Mouse (Mus musculus) hindbrain, embryonic 16.5 days (tissue): Measurements from ENCODE around the gene Arhgef2. TPM values are rescaled to one million over a fixed set of nuclear protein-coding genes. Genes with fewer than 3 reads are reported as not detected.
"Not testable (repeated sequence)": the region's sequence is repeated elsewhere in the genome, so short reads cannot be mapped to it uniquely, and the experiment has no call there.

Source experiments
- ATAC-seq: fragments of 200-750 bp; cut with Nextera tagmentation; 2 replicates; pipeline ENCODE4 v1.8.0; 2017; ENCODE audit warnings: moderate TSS enrichment, moderate library complexity
- H3K27ac ChIP-seq: fragments of 300-500 bp; sonication (generic); 2 replicates; pipeline ENCODE4 v1.5.1; 2014; ENCODE audit warnings: low read depth, mild to moderate bottlenecking, control low read depth, low read length, moderate library complexity
- H3K27me3 ChIP-seq: fragments of 300-500 bp; sonication (generic); replicated peaks from 2 replicates; pipeline ENCODE4 v1.6.1; 2014; ENCODE audit warnings: low read length; ENCODE audit not compliant: control insufficient read depth, insufficient read depth
- H3K36me3 ChIP-seq: fragments of 300-500 bp; sonication (generic); 2 replicates; pipeline ENCODE4 v1.6.1; 2014; ENCODE audit warnings: mild to moderate bottlenecking, low read length, moderate library complexity, mixed read lengths; ENCODE audit not compliant: control insufficient read depth, insufficient read depth
- H3K4me1 ChIP-seq: fragments of 300-500 bp; sonication (generic); 2 replicates; pipeline ENCODE4 v1.6.1; 2014; ENCODE audit warnings: low read depth, low read length; ENCODE audit not compliant: control insufficient read depth, insufficient read depth
- H3K4me2 ChIP-seq: fragments of 300-500 bp; sonication (generic); 2 replicates; pipeline ENCODE4 v1.6.1; 2014; ENCODE audit warnings: mild to moderate bottlenecking, low read length, control low read depth, moderate library complexity
- H3K4me3 ChIP-seq: fragments of 300-500 bp; sonication (generic); 2 replicates; pipeline ENCODE4 v1.5.1; 2014; ENCODE audit warnings: mild to moderate bottlenecking, low read length, control low read depth, moderate library complexity
- H3K9ac ChIP-seq: fragments of 300-500 bp; sonication (generic); 2 replicates; pipeline ENCODE4 v1.6.1; 2014; ENCODE audit warnings: low read depth, mild to moderate bottlenecking, control low read depth, low read length, moderate library complexity
- H3K9me3 ChIP-seq: fragments of 300-500 bp; sonication (generic); 2 replicates; pipeline ENCODE4 v1.6.1; 2014; ENCODE audit warnings: mild to moderate bottlenecking, low read length, moderate library complexity; ENCODE audit not compliant: control insufficient read depth
- WGBS: fragments of 180-500 bp; shearing (Covaris S2); extraction: QIAGEN DNeasy Blood & Tissue Kit; methylation state at CpG from one replicate; pipeline ENCODE4 v1.1.7; 2014; 5-methylcytosine and 5-hydroxymethylcytosine counted together
- polyA plus RNA-seq: library from polyadenylated mRNA; unstranded; fragments of >200 nt; fragmentation: Nextera tagmentation; extraction: Ambion mirVana; gene quantifications from 2 replicates; pipeline ENCODE4 v1.2.1, GENCODE M21; 2015

Arhgef2 gene
- polyA plus RNA-seq, 1 experiment from 2014 or later, result 79.0 TPM

GRCm38 (mm10) chr3:88596547-88596946 is 9.2 kb upstream of the Arhgef2 start:
- not testable (repeated sequence) for ATAC-seq, H3K36me3 ChIP-seq, H3K9me3 ChIP-seq, H3K4me2 ChIP-seq, H3K4me1 ChIP-seq, H3K27me3 ChIP-seq, H3K27ac ChIP-seq, H3K4me3 ChIP-seq, H3K9ac ChIP-seq
- WGBS, result 87% methylated on average over 4 of the region's 4 CpGs

- peaks cover 2% of the 10 kb centered on the region; the same call in 1 of the 2 replicates for H3K4me1 ChIP-seq
- H3K27me3 ChIP-seq, result no peaks in the 10 kb centered on the region
- no peak overlapping the region for H3K4me3 ChIP-seq
- ATAC-seq, result no peak
- WGBS, result 62% methylated on average over 4 of the region's 4 CpGs
- H3K27ac ChIP-seq, result no peak overlapping the region
- H3K36me3 ChIP-seq, result no peaks in the 10 kb centered on the region
- H3K4me2 ChIP-seq, result no peak overlapping the region
- H3K9ac ChIP-seq, result no peak overlapping the region
- H3K9me3 ChIP-seq, result no peaks in the 10 kb centered on the region
Measured at GRCm38 (mm10) chr3:88602466-88602865, 3.3 kb upstream of the Arhgef2 start.

GRCm38 (mm10) chr3:88603714-88604161 is 2.0 kb upstream of the Arhgef2 start:
- 31% methylated on average over 6 of the region's 6 CpGs for WGBS
- no peaks in the 10 kb centered on the region for H3K27me3 ChIP-seq
- ATAC-seq, result no peak

GRCm38 (mm10) chr3:88604863-88605262 is 903 bp upstream of the Arhgef2 start:
- no peak overlapping the region for H3K4me3 ChIP-seq
- no peaks in the 10 kb centered on the region for H3K27me3 ChIP-seq
- peaks cover 2% of the 10 kb centered on the region; the same call in 1 of the 2 replicates for H3K4me1 ChIP-seq
- H3K9me3 ChIP-seq, result no peaks in the 10 kb centered on the region
- no peak overlapping the region for H3K27ac ChIP-seq
- H3K4me2 ChIP-seq, result no peak overlapping the region
- whole genome bisulfite sequencing, result 97% methylated on average over 7 of the region's 7 CpGs
- no peaks in the 10 kb centered on the region for H3K36me3 ChIP-seq
- H3K9ac ChIP-seq, result no peak overlapping the region
- no peak for ATAC-seq

More at GRCm38 (mm10) chr3:88603714-88604161, 2.0 kb upstream of the Arhgef2 start:
- no peak overlapping the region for H3K27ac ChIP-seq
- no peaks in the 10 kb centered on the region for H3K36me3 ChIP-seq
- no peaks in the 10 kb centered on the region for H3K9me3 ChIP-seq
- H3K4me3 ChIP-seq, result no peak overlapping the region
- H3K4me1 ChIP-seq, result peaks cover 2% of the 10 kb centered on the region; the same call in 1 of the 2 replicates
- no peak overlapping the region for H3K9ac ChIP-seq
- H3K4me2 ChIP-seq, result no peak overlapping the region

GRCm38 (mm10) chr3:88607065-88607757 is 1.4 kb downstream of the Arhgef2 start:
- no peaks in the 10 kb centered on the region for H3K9me3 ChIP-seq
- peak; percentile 88 for ATAC-seq
- peak overlapping the region; percentile 62 for H3K9ac ChIP-seq
- under 1% methylated on average over 20 of the region's 20 CpGs for WGBS
- no peaks in the 10 kb centered on the region for H3K36me3 ChIP-seq
- H3K4me1 ChIP-seq, result peaks cover 2% of the 10 kb centered on the region; the same call in 1 of the 2 replicates
- no peak overlapping the region for H3K27ac ChIP-seq
- H3K27me3 ChIP-seq, result no peaks in the 10 kb centered on the region
- H3K4me3 ChIP-seq, result peak overlapping the region; percentile 35
- peak overlapping the region; percentile 55 for H3K4me2 ChIP-seq

- peak; percentile 67 for ATAC-seq
- H3K9ac ChIP-seq, result no peak overlapping the region; the same call in none of the 2 replicates
- H3K27ac ChIP-seq, result no peak overlapping the region
- no peaks in the 10 kb centered on the region for H3K36me3 ChIP-seq
- H3K27me3 ChIP-seq, result no peaks in the 10 kb centered on the region
- peak overlapping the region; percentile 55 for H3K4me2 ChIP-seq
- no peaks in the 10 kb centered on the region for H3K9me3 ChIP-seq
- WGBS, result 20% methylated on average over 10 of the region's 10 CpGs
- peaks cover 2% of the 10 kb centered on the region; the same call in 1 of the 2 replicates for H3K4me1 ChIP-seq
- H3K4me3 ChIP-seq, result peak overlapping the region; percentile 35
Measured at GRCm38 (mm10) chr3:88607758-88608138, 2.0 kb downstream of the Arhgef2 start.

GRCm38 (mm10) chr3:88609066-88609465 is 3.3 kb downstream of the Arhgef2 start:
- H3K9ac ChIP-seq, result no peak overlapping the region
- no peaks in the 10 kb centered on the region for H3K36me3 ChIP-seq
- H3K27ac ChIP-seq, result no peak overlapping the region
- 71% methylated on average over 4 of the region's 4 CpGs for WGBS
- no peak overlapping the region for H3K4me2 ChIP-seq
- no peak for ATAC-seq
- no peaks in the 10 kb centered on the region for H3K27me3 ChIP-seq
- peaks cover 2% of the 10 kb centered on the region; the same call in 1 of the 2 replicates for H3K4me1 ChIP-seq
- no peaks in the 10 kb centered on the region for H3K9me3 ChIP-seq
- no peak overlapping the region for H3K4me3 ChIP-seq

- no peak overlapping the region for H3K4me2 ChIP-seq
- peaks cover 4% of the 10 kb centered on the region for H3K4me1 ChIP-seq
- H3K27me3 ChIP-seq, result no peaks in the 10 kb centered on the region
- H3K36me3 ChIP-seq, result no peaks in the 10 kb centered on the region
- H3K9ac ChIP-seq, result no peak overlapping the region
- H3K4me3 ChIP-seq, result no peak overlapping the region
- no peak for ATAC-seq
- WGBS, result 77% methylated on average over 8 of the region's 8 CpGs
- H3K27ac ChIP-seq, result no peak overlapping the region
- no peaks in the 10 kb centered on the region for H3K9me3 ChIP-seq
Measured at GRCm38 (mm10) chr3:88614418-88614817, 8.7 kb downstream of the Arhgef2 start.

GRCm38 (mm10) chr3:88615117-88615516 is 9.4 kb downstream of the Arhgef2 start:
- no peak for ATAC-seq
- no peaks in the 10 kb centered on the region for H3K27me3 ChIP-seq
- peaks cover 5% of the 10 kb centered on the region for H3K4me1 ChIP-seq
- H3K27ac ChIP-seq, result no peak overlapping the region
- H3K9me3 ChIP-seq, result no peaks in the 10 kb centered on the region
- no peak overlapping the region for H3K4me3 ChIP-seq
- H3K36me3 ChIP-seq, result no peaks in the 10 kb centered on the region
- H3K4me2 ChIP-seq, result no peak overlapping the region
- no peak overlapping the region for H3K9ac ChIP-seq
- WGBS, result 72% methylated on average over 5 of the region's 5 CpGs
